Mouse (Mus musculus) fat pad, adult 2 months (tissue): Measurements from ENCODE around the gene Lyrm1.

ENCODE experiments used
- DNase-seq: peaks from one replicate; pipeline ENCODE4 v3.0.0-alpha.2; 2011; ENCODE audit warnings: low read depth, low spot score; ENCODE audit errors: extremely low read depth

Lyrm1 gene

GRCm38 (mm10) chr7:119895639-119896512 is at the start of gene Lyrm1, which contains the start of gene Dcun1d3:
TSS of gene Lyrm1 (plus strand) at chr7:119895861.
TSS of gene Dcun1d3 (minus strand) at chr7:119896298.
- DNase-seq = no peak

- peak; percentile 95 for DNase-seq
Observed at GRCm38 (mm10) chr7:119847396-119847795, 48.3 kb upstream of the Lyrm1 start.

- DNase-seq = no peak
Observed at GRCm38 (mm10) chr7:119849096-119849495, 46.6 kb upstream of the Lyrm1 start.

- peak; percentile 96 for DNase-seq
Observed at GRCm38 (mm10) chr7:119850737-119851136, 44.9 kb upstream of the Lyrm1 start.

- no peak for DNase-seq
Observed at GRCm38 (mm10) chr7:119852494-119852893, 43.2 kb upstream of the Lyrm1 start.

- no peak for DNase-seq
Observed at GRCm38 (mm10) chr7:119853186-119853585, 42.5 kb upstream of the Lyrm1 start.

GRCm38 (mm10) chr7:119854362-119854761 is 41.3 kb upstream of the Lyrm1 start:
- no peak for DNase-seq

GRCm38 (mm10) chr7:119855031-119855430 is 40.6 kb upstream of the Lyrm1 start:
- no peak for DNase-seq

GRCm38 (mm10) chr7:119859476-119859875 is 36.2 kb upstream of the Lyrm1 start:
- DNase-seq = no peak

- DNase-seq = no peak
Observed at GRCm38 (mm10) chr7:119860116-119860515, 35.5 kb upstream of the Lyrm1 start.

- no peak for DNase-seq
Observed at GRCm38 (mm10) chr7:119860554-119860953, 35.1 kb upstream of the Lyrm1 start.

GRCm38 (mm10) chr7:119860971-119861334 is 34.7 kb upstream of the Lyrm1 start:
- no peak for DNase-seq

GRCm38 (mm10) chr7:119861335-119862091 is 34.1 kb upstream of the Lyrm1 start:
- no peak for DNase-seq

GRCm38 (mm10) chr7:119862167-119862566 is 33.5 kb upstream of the Lyrm1 start:
- DNase-seq = no peak

GRCm38 (mm10) chr7:119864500-119864899 is 31.2 kb upstream of the Lyrm1 start:
- DNase-seq = no peak

GRCm38 (mm10) chr7:119866136-119866535 is 29.5 kb upstream of the Lyrm1 start:
- no peak for DNase-seq

- DNase-seq = no peak
Observed at GRCm38 (mm10) chr7:119872204-119872603, 23.5 kb upstream of the Lyrm1 start.

- DNase-seq = no peak
Observed at GRCm38 (mm10) chr7:119873050-119873449, 22.6 kb upstream of the Lyrm1 start.

- peak; percentile 56 for DNase-seq
Observed at GRCm38 (mm10) chr7:119875776-119876440, 19.8 kb upstream of the Lyrm1 start.

GRCm38 (mm10) chr7:119879171-119879570 is 16.5 kb upstream of the Lyrm1 start:
- no peak for DNase-seq

- DNase-seq = peak; percentile 54
Observed at GRCm38 (mm10) chr7:119880345-119880744, 15.3 kb upstream of the Lyrm1 start.
